Mouse (Mus musculus): ENCODE results near the gene Olfr456. TPM values are rescaled to one million over a fixed set of nuclear protein-coding genes. Genes with fewer than 3 reads are reported as not detected.

Olfr456 gene
- not detected for polyA plus RNA-seq (2015; fragmentation: Illumina TruSeq; extraction: RNeasy Lipid Tissue Mini Kit (QIAGEN cat#74804); ENCODE audit: insufficient read depth, low replicate concordance)

DNA sequence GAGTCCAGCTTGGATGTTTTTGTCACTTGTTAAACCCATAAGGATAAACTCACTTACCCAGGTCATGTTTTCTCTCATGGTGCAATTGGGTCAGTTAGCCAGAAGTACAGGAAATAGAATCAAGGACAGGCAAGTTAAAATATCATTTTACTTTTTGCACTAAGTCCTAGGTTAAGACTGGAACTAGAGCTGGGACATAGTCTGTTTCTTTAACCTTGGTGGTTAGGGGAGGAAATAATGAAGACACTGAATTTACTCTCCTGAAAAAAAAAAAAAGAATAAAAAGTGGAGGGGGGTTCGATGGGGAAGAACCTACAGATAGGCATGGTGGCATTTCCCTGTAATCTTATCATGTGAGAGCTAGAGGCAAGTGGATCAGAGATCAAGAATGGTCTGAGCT lies at the start of gene Olfr456:
Gene Olfr456, minus strand, starts transcription at position 101 of the 400 bp plus-strand sequence.

DNA sequence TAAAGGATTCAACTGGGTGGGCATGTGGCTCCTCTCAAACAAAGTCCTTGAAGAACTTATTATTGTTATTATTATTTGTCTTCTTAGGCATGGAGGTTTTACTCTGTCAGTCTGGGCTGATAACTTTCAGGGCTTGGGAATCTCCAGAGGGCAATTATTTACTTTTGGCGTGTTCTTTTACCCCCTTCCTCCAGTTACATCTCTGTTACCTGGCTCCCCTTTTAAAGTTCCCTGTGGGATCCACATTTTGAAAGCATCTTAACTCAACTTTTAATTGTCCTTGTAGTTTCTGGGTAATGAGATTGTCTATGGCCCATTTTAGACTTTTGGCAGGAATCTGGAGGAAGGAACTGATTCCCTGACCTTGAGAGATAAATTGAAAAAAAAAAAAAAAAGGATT lies 10.8 kb downstream of the Olfr456 start, which contains the start of gene Olfr457:
Gene Olfr457, minus strand, starts transcription at position 101 of the 400 bp plus-strand sequence.

DNA sequence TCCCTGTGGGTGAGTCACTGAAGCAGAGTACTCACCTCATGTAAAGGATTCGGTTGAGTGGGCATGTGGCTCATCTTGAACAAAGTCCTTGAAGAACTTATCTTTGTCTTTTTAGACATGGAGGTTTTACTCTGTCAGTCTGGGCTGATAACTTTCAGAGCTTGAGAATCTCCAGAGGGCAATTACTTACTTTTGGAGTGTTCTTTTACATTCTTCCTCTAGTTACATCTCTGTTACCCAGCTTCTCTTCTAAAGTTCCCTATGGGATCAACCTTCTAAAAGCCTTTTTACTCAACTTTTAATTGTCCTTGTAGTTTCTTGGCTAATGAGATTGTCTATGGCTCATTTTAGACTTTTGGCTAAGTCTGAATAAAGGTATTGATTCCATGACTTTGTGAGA lies 21.9 kb downstream of the Olfr456 start, which contains the start of gene Olfr458:
Gene Olfr458, minus strand, starts transcription at position 101 of the 400 bp plus-strand sequence.

Other genes starting within 250 kb of the Olfr456 start
- gene Gstk1, start 241.3 kb downstream of the Olfr456 start, polyA plus RNA-seq (2015; fragmentation: Illumina TruSeq; extraction: RNeasy Lipid Tissue Mini Kit (QIAGEN cat#74804); ENCODE audit: insufficient read depth, low replicate concordance) = 15.9 TPM
- gene Tmem139, start 225.2 kb downstream of the Olfr456 start, polyA plus RNA-seq (2015; fragmentation: Illumina TruSeq; extraction: RNeasy Lipid Tissue Mini Kit (QIAGEN cat#74804); ENCODE audit: insufficient read depth, low replicate concordance) = not detected
- 72.5 TPM for gene Casp2, start 222.2 kb downstream of the Olfr456 start, polyA plus RNA-seq (2015; fragmentation: Illumina TruSeq; extraction: RNeasy Lipid Tissue Mini Kit (QIAGEN cat#74804); ENCODE audit: insufficient read depth, low replicate concordance)
- 0.88 TPM for gene Clcn1, start 200.5 kb downstream of the Olfr456 start, polyA plus RNA-seq (2015; fragmentation: Illumina TruSeq; extraction: RNeasy Lipid Tissue Mini Kit (QIAGEN cat#74804); ENCODE audit: insufficient read depth, low replicate concordance)
- 0.29 TPM for gene Fam131b, start 162.6 kb downstream of the Olfr456 start, polyA plus RNA-seq (2015; fragmentation: Illumina TruSeq; extraction: RNeasy Lipid Tissue Mini Kit (QIAGEN cat#74804); ENCODE audit: insufficient read depth, low replicate concordance)
- 29.0 TPM for gene Zyx, start 137.6 kb downstream of the Olfr456 start, polyA plus RNA-seq (2015; fragmentation: Illumina TruSeq; extraction: RNeasy Lipid Tissue Mini Kit (QIAGEN cat#74804); ENCODE audit: insufficient read depth, low replicate concordance)
- 0.07 TPM for gene Epha1, start 113.9 kb downstream of the Olfr456 start, polyA plus RNA-seq (2015; fragmentation: Illumina TruSeq; extraction: RNeasy Lipid Tissue Mini Kit (QIAGEN cat#74804); ENCODE audit: insufficient read depth, low replicate concordance)
- gene Tas2r143, start 87.0 kb downstream of the Olfr456 start, polyA plus RNA-seq (2015; fragmentation: Illumina TruSeq; extraction: RNeasy Lipid Tissue Mini Kit (QIAGEN cat#74804); ENCODE audit: insufficient read depth, low replicate concordance) = not detected
- not detected for gene Tas2r135, start 81.8 kb downstream of the Olfr456 start, polyA plus RNA-seq (2015; fragmentation: Illumina TruSeq; extraction: RNeasy Lipid Tissue Mini Kit (QIAGEN cat#74804); ENCODE audit: insufficient read depth, low replicate concordance)
- gene Tas2r126, start 52.7 kb downstream of the Olfr456 start, polyA plus RNA-seq (2015; fragmentation: Illumina TruSeq; extraction: RNeasy Lipid Tissue Mini Kit (QIAGEN cat#74804); ENCODE audit: insufficient read depth, low replicate concordance) = not detected
- gene Olfr458, start 22.0 kb downstream of the Olfr456 start, polyA plus RNA-seq (2015; fragmentation: Illumina TruSeq; extraction: RNeasy Lipid Tissue Mini Kit (QIAGEN cat#74804); ENCODE audit: insufficient read depth, low replicate concordance) = not detected
- not detected for gene Olfr457, start 10.9 kb downstream of the Olfr456 start, polyA plus RNA-seq (2015; fragmentation: Illumina TruSeq; extraction: RNeasy Lipid Tissue Mini Kit (QIAGEN cat#74804); ENCODE audit: insufficient read depth, low replicate concordance)
- gene Olfr455, start 60.4 kb upstream of the Olfr456 start, polyA plus RNA-seq (2015; fragmentation: Illumina TruSeq; extraction: RNeasy Lipid Tissue Mini Kit (QIAGEN cat#74804); ENCODE audit: insufficient read depth, low replicate concordance) = not detected
- not detected for gene Tcaf3, start 110.5 kb upstream of the Olfr456 start, polyA plus RNA-seq (2015; fragmentation: Illumina TruSeq; extraction: RNeasy Lipid Tissue Mini Kit (QIAGEN cat#74804); ENCODE audit: insufficient read depth, low replicate concordance)
- gene Tcaf2, start 158.0 kb upstream of the Olfr456 start, polyA plus RNA-seq (2015; fragmentation: Illumina TruSeq; extraction: RNeasy Lipid Tissue Mini Kit (QIAGEN cat#74804); ENCODE audit: insufficient read depth, low replicate concordance) = 1.8 TPM
- 8.8 TPM for gene Tcaf1, start 222.9 kb upstream of the Olfr456 start, polyA plus RNA-seq (2015; fragmentation: Illumina TruSeq; extraction: RNeasy Lipid Tissue Mini Kit (QIAGEN cat#74804); ENCODE audit: insufficient read depth, low replicate concordance)

Data from spleen, adult 10 weeks (tissue).